Mouse (Mus musculus) bone marrow, adult 2 months (tissue): ENCODE results near the gene Tarbp1.

Experiments
- CTCF ChIP-seq: fragments of 200-500 bp; IDR thresholded peaks from 2 replicates; pipeline ENCODE4 v1.5.1; 2011; ENCODE audit warnings: low read length, control low read depth; ENCODE audit not compliant: control insufficient read depth, insufficient read depth
- POLR2A ChIP-seq: fragments of 200-500 bp; IDR thresholded peaks from 2 replicates; pipeline ENCODE4 v1.6.1; 2011; ENCODE audit warnings: low read depth, mild to moderate bottlenecking, control low read depth, low read length, borderline replicate concordance; ENCODE audit not compliant: control insufficient read depth

- TF ChIP-seq CTCF (no peak), POLR2A (peak; percentile 31; the same call in 1 of the 2 replicates)
These were observed at the start of gene Tarbp1 for GRCm38 (mm10) chr8:126474299-126475187.
